Mouse (Mus musculus) frontal cortex, adult 2 months (tissue): ENCODE measurements around the gene Cbr1. TPM values are rescaled to one million over a fixed set of nuclear protein-coding genes. Genes with fewer than 3 reads are reported as not detected.

ENCODE experiments used
- polyA plus RNA-seq: library from polyadenylated mRNA; depleted of rRNA; stranded (reverse); fragments of >200 nt; gene quantifications from 2 replicates; pipeline ENCODE4 v1.2.3, GENCODE M21; 2012; rRNA removed

Gene Cbr1
- polyA plus RNA-seq, 1 experiment = 128 TPM

Other genes with a start within 250 kb of the Cbr1 start
- gene Setd4, start 1.8 kb upstream of the Cbr1 start, polyA plus RNA-seq = 20.4 and 22.2 TPM in 2 replicates
- 0.28 and 0.71 TPM in 2 replicates for gene Gm5678, start 22.2 kb downstream of the Cbr1 start, polyA plus RNA-seq
- 17.9 and 19.1 TPM in 2 replicates for gene Cbr3, start 77.4 kb downstream of the Cbr1 start, polyA plus RNA-seq
- 62.8 and 70.8 TPM in 2 replicates for gene Dop1b, start 106.1 kb downstream of the Cbr1 start, polyA plus RNA-seq
- 22.1 and 24.6 TPM in 2 replicates for gene Morc3, start 226.3 kb downstream of the Cbr1 start, polyA plus RNA-seq